Mouse (Mus musculus) spleen, postnatal 14 days (tissue): Measurements from ENCODE around the gene Zfp712.

Source experiments
- DNase-seq, 2 experiments: peaks; one replicate each; pipeline ENCODE4 v3.0.0; 2021 to 2022; ENCODE audit warnings: low spot score in 2 of 2

Gene Zfp712

DNA sequence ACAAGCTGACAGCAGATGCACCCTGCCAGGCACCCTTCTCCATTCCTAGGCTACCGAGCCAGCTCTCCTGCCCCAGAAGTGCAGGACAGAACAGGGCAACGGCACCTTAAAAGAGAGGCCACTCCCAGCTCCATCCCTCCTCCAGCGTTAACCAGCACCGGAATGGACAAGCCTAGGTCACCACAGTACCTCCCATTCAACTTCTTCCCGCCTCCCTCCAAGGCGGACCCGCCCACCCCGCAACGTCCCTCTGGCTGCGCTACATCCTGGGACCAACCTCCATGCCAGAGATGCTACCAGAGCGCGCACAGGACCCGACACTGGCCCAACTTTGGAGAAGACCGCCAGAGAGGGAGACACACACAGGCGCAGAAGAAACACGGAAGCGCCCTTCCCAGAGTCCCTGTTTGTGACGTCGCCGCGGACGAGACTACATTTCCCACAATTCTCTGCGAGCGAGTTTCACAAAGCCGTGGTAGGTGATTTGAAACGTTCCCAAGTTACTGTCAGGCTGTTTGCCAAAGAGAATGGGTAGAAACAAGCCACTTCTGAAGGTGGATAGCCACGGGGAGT is at the start of gene Zfp712:
Gene Zfp712 (minus strand): TSS at position 385 of the 573 bp plus-strand sequence.
- DNase-seq: peak; percentile 66 to 81

DNA sequence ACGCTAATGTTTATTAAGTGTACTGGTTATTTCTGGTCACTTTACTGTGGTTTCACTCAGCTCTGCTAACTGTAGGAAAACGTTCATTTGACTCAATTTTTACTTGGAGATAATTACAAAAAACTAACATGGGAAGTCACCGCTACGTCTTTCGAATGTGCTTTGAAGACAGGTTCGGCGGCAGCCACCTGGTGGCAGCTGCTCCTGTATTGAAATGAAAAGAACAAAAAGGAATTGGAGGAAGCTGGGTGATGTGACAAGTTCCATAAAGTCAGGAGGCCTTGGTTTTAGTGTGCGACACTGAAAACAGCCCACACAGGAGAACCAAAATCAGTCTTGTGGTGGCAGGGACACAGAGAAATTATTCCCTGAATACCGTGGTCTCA is 47.8 kb upstream of the Zfp712 start:
- DNase-seq: peak in 1 of 2 experiments; percentile 30

DNA sequence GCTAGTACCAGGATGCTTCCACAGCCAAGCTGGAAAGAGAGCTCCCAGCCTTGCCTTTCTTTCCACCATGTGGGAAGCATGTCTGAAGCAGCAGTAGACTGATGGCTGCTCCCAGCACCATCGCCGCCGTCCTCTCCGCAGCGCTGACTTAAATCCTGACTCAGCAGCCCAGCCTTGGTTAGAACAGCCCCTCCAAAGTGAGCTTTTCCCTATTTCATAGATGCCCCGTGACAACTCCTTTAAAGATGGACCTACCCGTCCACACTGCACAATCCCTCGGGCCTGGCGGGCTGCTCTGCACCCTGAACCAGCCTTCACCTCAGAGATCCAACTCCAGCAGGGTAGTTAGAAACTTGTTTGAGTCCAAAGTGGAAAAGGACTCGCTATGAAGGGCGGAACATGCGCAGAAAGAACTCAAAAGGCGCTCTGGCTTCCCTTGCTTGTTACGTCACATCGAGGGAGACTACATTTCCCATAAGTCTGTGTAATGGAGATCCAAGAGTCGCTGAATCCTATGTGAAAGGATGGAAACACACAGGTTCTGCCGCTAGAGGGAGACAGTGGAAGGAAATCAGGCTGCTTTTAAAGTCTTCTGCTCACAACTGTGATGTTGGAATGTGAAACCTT is 47.3 kb upstream of the Zfp712 start, which contains the start of gene Gm28557:
Gene Gm28557 (minus strand): TSS at position 411 of the 627 bp plus-strand sequence.
- peak; percentile 66 to 84 for DNase-seq

DNA sequence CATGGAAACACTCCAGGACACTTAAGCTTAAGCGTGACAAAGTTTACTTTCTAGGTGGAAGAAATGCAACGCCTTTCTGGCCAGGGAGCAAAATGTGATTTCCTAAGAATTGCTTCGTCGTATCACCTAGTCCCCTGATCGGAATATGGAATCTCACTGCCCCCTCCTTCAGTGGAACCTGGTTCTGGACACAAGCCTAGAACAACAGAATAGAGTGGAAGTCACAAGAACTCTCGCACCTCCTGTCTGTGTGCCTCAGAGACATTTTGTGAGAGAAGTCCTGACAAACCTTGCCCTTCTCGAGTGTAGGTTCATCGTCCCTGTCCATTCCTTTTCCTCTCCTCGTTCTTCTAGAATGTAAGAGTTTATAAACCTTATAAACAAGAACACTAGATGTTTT is 46.7 kb upstream of the Zfp712 start:
- DNase-seq: no peak

DNA sequence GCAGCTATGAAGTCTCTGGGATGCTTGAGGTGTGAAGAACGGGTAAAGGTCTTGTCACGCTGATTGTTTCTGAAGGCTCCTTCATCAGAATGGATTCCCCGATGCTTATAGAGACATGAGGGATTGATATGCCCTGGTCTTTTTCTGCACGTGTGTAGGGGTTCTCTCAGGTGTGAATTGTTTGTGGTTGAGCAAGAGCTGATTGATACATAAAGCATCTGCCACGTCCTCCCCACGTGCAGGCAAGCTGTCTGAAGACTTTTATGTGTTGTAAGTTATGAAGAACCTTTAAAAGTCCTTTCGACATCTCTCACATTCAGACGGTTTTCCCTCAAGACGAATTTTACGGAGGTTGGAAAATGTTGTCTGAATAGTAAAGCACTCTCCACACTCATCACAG is 36.9 kb upstream of the Zfp712 start, which contains the start of gene Zfp708:
Gene Zfp708 (minus strand): TSS at position 101 of the 400 bp plus-strand sequence.
- DNase-seq: no peak

DNA sequence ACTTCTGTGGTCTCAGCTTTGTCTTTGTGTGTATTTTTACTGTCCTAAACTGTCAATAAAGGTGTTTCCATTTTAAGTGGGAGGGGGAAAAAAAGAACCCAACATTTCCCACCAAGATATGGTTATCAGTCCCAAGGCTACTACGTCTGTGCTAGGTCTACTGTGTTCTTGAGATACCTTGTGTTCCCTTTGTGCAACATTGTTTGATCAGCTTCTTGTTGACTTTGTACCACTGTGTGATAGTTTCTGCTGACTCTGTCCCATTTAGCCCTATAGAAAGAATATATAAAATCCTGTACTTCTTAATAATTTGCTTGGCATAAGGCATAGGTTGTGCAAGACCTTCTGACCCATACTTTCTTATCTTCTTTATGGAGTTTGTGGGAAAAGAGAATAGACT is 29.2 kb upstream of the Zfp712 start:
- no peak for DNase-seq

DNA sequence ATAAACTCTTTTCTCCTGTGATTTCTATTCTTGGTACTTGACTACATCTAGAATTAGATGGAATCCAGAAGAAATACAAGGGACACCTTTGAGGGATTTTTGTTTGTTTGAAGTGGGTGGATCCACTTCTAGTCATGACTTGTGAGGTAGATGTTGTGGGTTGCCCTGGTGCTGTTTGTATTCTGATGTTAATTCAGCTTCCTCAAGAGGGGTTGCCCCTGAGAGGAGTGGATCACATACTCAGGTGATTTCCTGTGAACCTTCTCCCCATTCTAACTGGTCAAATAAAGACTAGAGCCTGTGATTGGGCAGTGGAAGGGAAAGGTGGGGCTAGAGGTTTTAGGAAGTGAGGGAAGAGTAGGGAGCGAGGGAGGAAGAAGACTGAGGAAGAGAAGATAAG is 21.0 kb upstream of the Zfp712 start:
- no peak for DNase-seq

DNA sequence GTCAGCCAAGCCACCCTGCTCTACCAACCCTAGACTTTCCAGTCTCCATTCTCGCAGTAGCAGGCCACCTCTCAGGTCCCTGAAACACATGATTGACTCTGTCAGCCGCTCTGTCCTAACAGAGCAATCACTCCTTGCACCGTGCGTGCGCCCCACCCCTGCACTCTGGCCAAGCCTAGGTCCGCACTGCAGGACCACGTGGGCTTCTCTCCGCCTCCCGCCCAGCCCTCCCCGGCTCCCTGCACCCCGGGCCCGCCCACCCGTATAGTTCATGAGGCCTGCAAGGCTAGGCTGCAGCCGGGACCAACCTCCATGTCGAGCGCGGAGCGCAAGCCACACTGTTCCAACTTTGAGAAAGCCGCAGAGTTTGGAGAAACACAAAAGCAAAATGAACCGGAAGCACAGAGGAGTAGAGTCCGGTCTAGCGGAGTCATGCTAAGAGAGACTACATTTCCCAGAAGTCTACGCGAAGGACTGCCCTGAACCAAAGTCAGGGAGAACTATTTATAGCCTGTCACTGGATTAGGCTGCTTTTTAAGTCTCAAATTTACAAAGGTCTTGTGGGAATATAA is 20.3 kb upstream of the Zfp712 start:
- peak; percentile 32 to 42 for DNase-seq

DNA sequence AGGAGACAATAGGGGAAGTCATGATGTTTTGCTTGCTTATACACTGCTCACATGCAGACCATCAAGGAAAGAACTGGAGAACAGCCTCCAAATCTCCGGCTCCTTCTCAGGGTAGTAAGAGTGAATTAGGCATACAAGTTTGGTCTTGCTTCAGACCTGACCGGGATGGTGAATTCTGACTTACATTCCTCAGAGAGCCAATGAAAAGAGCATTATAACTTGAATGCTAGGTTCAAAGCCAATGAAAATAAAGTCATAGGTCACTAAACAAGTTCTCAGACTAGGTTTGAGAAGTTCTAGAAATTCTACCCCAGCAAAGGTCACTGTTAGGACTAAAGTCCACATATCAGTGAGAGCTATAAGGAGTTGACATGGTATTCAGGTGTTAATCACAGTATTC is 16.3 kb upstream of the Zfp712 start:
- no peak for DNase-seq

DNA sequence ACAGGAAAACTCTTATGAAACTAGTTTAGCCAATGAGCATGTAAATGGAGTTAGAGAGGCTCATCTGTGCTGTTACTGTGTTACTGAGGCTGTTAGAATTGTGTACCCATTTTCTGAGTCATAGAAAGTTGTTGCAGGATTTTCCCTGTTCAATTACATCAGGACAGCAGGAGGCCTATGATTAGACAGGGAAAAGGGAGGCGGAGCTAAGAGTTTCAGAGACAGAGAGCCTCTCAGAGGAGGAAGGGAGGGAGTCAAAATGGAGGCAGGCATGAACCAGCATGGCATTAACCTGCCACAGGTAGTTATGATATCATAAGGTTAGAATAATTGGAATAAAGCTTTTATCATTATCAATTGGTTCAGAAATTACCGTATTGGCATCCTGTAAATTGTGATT is 11.8 kb upstream of the Zfp712 start:
- DNase-seq: no peak

DNA sequence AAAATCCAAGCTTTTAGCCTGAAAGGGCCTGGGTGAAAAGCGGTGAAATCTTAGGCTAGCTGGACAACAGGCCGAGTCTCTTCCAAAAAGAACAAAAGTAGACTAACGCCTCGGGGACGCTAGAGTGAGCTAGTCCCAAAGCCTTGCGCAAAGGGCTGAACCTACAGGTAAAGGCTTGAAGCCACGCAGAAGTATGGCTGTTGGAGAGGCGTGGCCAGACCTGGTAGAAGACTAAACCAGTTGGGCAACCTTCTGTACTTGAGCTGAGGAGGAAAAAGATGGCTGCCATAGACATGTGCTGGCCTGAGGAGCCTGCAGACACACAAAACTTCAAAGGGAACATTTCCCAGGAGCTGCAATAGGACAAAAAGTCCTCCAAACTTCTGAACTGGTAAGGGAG is 4.4 kb upstream of the Zfp712 start:
- no peak for DNase-seq

DNA sequence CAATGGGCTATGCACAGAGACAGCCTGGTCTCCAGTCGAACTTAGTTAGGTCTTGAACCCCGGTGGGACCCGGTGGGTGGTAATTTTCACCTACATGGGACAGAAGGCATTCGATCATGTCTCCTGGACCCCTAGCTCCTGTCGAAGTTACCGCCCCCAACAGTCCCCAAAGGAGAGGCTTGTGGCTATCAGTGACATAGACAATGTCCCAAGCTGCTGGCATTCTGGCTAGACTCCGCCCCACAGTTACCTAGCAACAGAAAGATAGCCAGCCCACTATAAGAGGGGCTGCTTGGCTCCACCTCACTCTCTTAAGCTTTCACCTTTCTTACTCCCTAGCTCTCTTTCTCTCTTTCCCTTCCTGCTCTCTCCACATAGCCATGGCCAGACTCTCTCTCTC is 1.5 kb upstream of the Zfp712 start:
- no peak for DNase-seq

DNA sequence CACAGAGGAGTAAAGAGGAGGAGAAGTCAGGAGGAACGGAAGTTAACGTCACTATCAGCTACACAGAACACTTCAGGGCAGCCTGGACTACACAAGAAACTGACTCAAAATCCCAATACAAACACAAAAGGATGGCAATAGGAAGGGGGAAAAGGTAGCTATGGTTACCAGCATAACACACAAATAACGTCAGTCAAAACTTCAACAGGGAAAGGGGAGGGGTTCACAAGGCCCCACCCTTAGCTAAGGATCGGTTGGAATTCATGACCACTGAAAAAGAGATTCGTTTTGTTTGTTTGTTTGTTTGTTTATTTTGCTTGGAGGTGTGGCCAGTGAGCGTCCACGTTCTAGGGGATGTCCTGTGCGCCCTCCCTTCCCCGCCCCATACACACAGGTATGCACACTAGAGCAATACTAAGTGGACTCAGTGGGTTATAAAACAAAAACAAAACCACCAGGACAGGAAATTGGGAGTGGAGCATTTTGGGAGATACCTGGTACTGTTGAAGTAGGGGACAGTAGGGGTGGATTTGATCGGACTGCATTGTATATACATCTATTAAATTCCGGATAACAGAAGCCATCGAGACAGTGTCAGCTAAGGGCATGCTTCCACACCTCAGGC is 697 bp downstream of the Zfp712 start:
- DNase-seq: no peak
